Mouse (Mus musculus): ENCODE measurements at regions not wholly inside any gene's neighbourhood (a gene's known extent, or its start where the extent isn't known, plus 50 kb on each side); places are given as distances from the start of the nearest gene placed in this dataset.
A peak's percentile ranks its signal among the peaks of the same experiment; 100 is the strongest.

DNA sequence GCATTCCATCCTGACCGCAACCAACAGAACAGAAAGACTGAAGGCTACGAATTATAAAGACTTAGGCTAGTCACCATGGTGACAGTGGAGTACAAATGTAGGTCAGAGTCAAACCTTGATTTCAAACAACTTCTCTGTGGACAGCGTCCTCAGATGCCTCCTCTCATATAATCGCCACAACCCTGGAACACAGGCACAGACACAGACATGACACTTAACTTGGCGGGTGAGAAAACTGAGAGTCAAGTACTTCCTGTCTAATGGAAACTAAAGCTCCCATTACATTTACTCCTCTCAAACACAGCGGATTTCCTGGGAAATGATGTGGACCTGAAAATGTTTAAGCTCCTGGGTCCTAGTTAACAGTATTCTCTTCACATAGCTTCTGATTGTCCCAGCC, 149.5 kb upstream of the Frmd6 start:
- DNase-seq, result no peak

DNA sequence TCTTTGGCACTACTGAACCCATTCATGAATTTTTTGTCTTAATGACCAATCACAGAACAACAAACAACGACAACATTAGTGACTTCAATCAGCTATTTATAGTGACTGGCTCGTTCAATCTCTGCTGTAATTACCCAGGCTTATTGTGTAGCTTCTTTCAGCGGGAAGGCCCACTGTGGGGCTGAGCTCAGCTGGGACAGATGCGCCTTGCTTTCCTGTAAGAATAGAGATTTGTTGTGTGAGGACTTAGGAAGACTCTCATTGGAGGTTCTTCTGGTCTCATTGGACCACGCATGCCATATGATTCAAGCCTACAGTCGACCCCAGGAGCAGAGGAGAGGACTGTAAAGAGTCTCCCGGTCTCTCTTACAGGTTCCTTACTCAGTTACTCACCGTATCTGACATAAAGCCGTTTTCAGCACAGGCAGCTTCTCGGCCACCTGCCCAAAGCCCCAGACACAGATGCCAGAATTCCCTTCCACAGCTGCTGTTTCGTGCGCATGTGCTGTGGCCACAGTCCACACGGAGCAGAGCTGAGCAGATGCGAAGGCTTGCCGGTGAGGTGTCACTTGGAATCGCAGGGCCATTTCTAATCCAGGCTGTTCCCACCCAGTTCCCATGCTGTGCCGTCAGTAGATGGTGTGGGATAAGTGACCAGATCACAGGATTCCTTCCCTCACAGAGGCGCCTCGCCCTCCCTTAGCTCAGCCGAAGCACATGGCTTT, 145.5 kb upstream of the Frmd6 start:
- no peak for DNase-seq

DNA sequence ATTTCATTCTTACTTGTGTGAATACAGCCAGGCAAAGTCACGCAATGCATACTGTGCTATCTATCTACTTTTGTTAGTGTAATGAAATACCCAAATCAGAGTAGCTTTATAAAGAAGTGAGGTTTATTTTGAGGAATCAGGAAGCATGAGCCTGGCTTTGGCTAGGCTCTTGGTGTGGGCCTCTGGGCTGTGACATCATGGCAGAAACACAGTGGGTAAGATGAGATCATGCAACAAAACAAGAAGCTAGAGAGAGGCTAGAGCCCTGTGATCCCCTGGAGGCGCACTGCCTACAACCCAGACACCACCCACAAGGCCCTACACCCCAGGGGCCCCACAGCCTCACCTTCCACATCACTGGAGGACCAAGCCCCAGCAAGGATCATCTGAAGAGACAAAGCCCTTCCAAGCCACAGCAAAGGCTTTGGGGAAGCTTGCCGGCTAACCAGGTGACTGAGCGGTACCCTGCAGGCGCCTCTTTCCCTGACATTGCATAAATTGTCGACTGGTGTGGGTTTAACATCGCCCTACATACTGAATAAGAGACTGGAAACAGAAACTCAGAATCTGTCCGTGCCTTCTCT, 143.8 kb upstream of the Frmd6 start:
- no peak for DNase-seq

DNA sequence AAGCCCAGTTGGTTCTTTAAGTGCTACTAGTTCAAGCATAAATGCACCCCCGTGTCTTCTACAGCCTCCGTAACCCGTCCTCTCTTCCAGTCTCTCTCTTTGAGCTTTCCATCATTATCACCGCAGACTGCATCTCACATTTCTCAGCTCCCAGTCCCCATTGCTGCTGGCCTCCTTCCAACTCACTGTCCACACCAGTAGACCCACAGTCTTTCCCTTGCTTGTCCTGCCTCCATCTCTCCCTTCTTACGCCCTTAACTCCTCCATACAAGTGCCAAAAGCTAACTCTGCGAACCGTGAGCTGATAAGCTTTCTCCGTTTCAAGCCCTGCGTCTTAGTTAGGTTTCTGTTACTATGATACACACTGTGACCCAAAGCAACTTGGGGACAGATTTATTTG, 141.0 kb upstream of the Frmd6 start:
- DNase-seq, result no peak

DNA sequence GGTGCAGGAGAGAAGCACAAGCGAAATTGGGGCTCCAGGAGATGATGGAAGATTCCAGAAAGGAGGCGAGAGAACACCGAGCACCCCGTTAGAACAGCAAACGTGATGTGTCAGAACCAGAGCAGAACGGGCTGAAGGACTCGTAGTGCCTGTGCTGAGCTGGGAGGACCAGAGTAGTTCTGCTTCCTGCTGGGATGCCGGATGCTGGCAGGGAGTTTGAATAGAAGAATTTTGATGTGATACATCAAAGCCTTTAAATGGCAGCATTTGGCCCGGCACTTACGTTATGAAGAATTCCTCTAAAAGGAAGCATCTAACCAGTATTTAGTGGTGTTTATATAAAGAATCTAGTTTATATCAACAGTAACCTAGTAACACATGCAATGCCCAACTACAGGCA, 139.9 kb upstream of the Frmd6 start:
- DNase-seq, result no peak

DNA sequence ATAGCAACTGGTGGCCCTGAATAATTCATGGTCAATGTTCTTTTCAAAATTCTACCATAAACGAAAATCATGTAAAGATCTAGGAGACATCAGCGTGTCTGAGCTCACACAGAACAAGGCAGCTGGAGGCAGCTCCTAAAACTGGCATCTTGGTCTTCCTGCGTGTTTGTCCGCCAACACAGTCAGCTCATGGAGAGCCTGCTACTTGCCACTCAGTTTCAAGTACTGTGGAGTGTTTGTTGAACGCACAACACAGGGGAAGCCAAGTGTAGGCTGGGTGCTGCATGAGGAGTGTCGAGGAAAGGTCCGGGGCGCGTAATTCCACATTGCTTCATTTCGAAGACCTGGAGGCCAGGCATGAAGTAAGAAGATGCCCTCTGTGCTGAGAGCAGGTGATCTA, 139.0 kb upstream of the Frmd6 start:
- no peak for DNase-seq

DNA sequence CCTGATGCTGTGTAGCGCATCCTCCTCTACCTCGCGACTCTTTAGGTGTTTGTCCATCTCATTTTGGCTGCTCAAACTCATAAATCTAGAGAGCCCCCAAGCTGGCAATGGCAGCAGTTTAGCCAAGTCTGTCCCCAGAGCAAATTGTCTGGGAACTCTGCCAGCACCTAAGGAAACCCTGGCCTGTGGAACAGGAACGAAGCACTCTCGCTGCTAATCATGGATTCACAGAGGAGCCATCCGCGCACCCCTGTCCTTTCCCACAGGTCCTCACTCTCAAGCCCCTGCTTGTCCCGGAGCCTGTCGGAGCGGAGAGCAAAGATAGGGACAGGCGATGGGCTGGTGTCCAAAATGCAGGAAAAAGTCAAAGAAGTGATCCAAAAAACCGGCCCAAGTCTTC, 138.3 kb upstream of the Frmd6 start:
- peak in 1 of 2 experiments; percentile 19 for DNase-seq

DNA sequence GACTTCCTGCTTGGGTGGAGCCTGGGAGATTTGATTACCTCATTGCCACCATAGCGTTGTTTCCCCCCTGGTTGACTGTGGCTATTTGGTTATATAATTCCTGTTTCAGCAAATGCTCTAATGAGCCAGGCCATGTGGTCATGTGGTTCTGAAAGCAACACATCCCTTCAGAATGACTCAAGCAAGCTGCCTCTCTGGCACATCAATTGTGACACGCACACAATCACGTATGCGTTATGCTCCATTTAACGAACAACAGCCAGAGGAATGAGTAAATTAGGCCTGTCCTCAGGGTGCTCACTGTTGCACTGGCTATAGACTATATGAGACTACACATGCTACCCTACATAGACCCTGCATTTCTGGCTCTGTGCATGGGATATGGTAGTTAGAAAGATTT, 130.2 kb upstream of the Frmd6 start:
- no peak for DNase-seq

DNA sequence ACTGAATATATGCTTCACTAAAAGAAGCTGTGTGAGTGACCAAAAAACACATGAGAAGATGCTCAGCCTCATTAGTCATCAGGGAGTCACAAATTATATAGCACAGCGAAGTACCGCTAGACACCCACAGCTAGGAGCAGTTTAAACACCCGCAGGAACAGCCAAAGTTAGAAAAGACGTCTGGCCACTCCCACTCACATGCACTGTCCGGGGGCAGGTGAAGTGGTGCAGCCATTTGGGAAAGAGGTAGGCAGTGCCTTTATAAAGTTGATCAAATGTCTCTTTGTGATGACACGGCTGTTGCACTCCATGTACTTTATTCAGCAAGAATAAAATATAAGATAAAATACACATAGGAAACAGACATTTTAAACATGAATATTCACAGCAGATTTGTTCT, 129.1 kb upstream of the Frmd6 start:
- DNase-seq, result no peak

DNA sequence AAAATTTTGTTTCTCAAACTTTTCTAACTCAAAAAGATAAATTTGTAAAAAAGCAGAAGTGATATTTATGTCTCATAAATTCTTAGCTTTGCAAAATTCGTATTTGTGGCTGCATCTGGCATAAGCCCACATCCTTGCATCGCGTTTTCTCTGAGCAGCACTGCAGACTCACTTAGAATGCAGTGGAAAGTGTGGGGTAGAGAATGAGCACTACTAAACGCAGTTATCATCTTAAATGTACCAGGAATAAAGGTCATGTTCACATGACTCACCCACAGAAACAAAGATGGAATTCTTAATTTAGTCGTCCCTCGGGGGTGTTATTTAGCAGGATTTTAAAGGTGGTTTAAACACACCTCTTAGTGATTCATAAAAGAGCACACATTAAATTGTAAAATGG, 126.8 kb upstream of the Frmd6 start:
- no peak for DNase-seq

DNA sequence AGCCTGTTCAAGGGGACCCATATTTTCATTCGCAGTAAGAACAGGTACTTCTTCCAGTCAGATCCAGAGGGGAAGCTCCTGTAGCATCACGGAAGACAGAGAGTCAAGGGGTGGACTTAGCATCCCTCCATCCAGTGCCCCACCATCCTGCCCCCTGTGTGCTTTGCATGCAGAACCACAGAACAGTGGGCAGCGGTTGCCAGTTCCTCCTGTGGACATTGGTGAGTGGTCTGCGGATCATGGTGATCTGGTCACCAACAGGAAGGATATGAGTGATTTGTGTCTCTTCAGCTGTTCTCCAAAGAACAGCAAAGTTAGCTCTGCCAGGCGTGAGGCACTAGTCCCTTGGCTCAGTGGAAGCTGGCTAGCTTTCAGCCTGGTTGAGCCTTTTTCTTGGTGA, 122.8 kb upstream of the Frmd6 start:
- DNase-seq, result no peak

DNA sequence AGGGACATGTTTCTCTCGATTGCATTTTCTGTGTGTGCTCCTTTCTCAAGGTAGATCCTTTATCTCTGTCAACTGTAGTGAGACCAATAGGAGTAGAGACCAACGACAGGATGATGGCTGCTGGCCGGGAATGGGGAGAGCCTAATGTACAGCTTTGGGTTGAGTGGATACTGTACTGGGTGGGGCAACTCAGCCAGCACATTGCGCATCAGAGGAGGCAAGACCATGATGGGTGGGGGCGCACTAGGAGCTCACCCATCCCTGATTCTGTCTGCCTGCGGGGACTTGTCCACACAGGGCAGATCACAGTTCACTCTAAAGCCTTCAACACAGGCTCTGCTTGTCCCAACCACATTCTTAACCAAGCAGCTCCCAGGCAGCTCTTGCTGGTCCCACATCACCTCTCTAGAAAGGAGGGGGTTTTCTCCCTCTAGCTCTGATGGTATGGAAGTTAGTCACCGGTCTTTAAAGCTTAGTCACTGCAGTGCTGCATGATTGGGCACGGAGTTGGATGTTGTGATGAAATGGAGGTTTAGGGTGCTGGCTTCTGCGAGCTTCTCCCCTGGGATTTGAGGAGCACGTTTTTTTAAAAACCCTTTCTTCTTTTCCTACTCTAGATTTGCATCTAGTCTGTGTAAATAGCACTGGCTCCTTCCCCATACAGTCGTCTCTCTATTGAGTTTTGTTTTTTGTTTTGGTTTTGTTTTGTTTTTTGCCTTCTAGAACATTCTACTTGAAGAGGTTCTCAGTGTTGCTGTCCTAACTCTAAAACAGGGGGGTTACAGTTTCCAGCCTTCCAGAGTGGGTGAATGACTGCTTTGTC, 118.3 kb upstream of the Frmd6 start:
- no peak for DNase-seq

DNA sequence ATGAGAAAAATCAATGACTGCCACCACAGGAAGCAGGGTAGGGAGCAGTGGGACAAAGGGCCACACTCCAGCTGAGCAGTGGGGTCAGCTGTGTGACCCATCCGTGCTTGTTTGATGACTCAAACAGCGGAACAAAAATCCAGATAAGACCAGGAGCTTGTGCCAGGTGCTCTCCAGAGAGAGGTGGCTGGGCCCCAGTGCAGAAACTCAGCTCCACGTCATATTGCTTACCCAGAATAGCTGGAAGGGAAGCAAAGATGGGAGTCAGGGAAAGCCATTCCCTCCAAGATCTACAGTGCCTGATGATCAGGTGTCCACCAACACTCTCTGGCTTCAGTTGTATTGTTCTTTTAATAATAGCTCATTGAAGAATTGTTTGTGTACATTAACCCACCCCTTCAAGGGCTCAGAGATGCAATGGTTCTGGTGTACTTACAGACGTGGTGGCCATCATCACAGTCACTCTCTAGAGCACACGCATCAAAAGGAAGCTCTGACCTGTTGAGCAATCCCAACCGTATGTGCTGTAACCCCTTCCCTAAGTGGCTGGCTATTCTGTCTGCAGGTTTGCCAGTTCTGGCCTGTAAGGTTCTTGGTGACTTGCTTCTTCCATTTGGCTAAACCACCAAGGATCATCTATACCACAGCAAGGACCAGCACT, 117.6 kb upstream of the Frmd6 start:
- DNase-seq, result peak; percentile 10 to 48

DNA sequence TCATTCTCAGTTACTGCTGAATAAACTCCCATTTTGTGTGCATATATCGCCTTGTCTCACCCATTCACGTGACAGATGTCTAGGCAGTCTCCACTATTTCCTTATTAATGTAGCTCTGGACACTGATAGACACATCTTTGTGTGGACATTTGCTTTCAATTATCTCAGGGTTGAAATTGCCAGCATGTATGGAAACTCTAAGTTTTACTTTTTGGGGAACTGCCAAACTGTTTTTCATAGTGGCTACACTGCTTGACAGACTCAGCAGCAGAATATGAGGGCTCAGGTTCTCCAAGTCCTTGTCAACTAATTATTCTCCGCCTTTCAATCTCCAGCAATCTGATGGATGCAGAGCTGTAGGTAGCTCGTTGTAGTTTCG, 117.0 kb upstream of the Frmd6 start:
- no peak for DNase-seq

DNA sequence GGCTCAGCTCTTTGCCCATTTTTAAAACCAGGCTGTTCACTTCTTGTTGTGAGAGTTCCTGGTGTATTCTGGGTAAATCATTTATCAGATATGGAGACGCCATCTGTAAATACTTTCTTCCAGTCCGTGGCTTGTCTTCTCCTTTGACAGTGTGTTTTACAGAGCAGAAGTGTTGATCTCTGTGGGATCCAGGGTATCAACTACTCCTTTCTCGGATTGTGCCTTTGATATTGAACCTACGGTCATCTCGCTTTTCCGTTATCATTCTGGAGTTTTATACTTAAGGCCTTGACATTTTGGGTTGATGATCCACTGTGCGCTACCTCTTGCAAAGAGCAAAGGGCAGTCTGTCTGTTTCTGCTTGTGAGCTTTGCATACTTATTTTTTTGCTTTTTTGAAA, 115.0 kb upstream of the Frmd6 start:
- no peak for DNase-seq

DNA sequence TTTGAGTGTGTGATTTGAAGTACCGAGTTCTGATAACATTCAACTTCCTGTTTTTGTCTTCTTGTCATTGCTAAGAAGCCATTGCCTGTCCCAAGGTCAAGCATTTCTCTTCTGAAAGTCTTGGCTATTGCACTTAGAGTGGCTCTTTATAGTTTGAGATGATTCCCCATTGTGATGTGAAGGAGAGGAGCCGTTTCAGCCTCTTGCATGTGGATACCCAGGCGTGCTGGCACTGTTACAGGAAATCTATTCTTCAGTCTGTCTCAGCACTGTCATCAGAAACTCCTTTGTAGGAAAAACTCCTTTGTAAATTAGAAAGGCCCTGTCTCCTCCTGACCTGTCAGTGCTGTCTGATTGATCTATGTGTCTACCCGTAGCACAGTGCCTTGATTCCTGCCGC, 114.3 kb upstream of the Frmd6 start:
- DNase-seq, result no peak

DNA sequence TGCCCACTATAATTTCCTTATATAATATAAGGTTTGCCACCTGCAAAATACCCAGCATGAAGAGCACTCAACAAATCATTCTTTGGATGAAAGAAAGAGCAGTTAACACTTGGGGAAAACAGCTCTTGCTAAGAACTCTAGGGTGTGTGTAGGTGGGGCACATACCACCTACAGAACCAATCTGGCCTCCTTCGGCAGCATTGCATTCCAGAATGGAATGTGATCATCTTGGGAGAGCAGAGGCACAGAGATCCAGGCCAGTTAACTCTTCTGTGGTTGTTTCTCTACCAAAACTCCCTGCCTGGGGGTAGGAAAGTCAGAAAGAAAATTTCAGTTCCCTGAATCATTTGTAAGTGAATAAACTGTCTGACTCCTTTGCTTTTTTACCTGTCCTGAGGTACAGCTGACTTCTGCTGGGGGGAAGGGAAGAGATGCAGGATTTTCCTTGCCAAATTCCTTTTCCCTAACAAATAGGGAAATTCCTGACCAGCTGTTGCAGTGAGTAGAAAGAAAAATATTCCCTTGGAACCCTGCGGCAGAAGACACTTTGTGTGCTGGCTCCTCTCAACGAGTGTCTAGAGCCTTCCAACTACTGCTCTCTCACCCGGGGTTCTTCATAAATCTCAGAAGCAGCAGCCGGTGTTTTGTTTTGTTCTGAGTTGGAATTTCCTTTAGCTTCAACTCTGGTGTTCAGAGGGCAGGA, 112.8 kb upstream of the Frmd6 start:
- DNase-seq, result no peak

DNA sequence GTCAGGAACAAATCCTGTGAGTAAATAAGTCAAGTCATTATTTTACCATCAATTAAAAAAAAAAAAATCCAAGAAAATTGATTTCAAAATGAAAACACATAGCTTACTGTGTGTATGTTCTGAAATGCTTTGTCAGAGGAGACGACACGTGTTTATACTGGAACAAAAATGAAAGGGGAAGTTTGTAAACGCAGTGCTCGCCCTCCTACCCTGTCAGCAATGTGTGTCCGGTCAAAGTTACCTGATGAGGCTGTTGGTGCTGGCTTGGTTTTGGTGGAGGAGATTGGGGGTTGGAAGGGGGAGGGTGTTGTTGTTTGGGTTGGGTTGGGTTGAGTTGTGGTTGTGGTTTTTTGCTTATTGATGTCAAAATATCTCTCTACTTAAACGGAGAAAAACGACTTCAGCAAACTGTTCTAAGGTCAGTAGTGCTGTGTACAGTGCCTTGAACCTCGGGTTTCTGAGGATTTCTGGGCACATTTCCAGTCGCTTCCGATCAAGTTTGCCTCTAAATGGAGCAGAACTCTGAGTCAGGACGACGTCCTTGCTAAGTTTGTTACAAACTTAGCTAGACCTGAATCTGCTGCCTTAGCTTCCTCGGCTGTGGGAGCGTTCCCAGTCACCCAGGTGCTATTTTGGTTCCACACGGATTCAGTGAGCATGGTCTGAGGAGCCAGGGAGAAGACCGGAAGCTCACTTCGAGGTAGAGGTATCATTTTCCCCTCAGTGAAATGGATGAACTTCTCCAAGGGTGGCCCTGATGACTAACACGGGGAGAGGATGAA, 111.6 kb upstream of the Frmd6 start:
- peak in 1 of 2 experiments; percentile 26 for DNase-seq

DNA sequence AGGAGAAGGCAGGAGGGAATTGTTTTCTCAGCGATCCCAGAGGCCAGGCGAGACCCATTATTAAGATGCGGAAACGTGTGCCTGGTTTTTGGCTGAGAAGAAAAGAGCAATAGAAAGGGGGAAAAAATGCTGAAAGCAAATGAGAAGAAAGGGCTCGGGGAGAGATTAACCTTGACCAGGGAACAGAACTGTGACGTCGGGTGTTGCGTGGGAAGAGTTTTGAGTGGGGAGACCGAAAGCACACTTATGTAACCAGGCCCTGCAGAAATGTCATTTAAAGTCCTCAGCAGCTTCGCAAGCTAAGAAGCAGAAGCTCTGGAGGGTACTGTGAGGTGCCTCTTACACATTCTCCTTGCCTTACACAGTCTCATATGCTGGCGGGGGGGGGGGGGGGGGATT, 111.0 kb upstream of the Frmd6 start:
- DNase-seq, result no peak

DNA sequence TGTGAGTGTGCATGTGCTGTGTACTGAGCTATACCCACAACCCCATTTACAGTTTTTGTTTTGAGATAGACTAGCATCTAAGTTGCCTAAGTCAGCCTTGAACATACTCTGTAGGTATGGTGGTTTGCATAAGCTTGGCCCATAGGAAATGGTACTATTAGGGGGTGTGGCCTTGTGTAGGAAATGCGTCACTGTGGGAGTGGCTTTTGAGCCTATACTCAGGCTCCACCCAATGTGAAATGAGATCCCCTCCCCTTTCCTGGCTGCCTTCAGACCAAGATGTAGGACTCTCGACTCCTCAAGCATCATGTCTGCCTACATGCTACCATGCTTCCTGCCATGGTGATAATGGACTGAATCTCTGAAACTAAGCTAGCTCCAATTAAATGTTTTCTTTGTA, 109.5 kb upstream of the Frmd6 start:
- no peak for DNase-seq

DNA sequence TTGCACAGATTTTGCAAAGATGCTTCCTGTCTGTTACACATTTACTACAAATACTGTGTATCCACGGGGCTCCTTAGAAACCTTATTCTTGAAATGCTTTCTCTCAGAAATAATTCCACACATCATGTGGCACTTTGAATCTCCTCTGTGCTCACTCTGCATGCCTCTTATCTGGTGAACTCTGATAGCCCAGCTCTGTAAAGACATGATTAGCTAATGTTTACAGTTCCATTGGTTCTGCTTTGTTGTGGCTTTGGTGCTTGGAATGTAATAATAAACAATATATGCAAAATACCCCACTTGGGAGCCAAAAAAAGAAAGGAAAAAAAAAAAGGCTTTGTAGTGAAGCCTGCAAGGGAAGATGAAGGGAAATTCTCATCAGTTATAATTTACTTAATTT, 106.7 kb upstream of the Frmd6 start:
- no peak for DNase-seq

DNA sequence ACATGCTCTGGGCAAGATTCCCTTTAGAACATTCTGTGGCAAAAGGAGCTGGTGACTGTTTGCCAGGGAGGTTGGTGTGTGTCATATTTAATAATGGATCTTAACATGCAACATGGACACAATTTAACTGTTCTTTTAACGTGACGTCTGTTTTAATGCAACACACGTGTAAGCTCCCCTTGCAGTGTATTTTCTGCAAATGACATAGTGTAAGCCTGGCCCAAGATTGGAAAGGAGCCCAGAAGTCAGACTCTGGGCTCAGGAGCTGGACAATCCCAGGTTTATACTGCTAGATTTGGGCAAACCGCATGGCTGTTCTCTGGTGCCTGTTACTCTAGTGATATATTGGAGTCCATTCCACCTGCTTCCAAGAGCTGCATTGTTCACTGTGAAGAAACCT, 106.1 kb upstream of the Frmd6 start:
- no peak for DNase-seq

Measured in kidney, postnatal 25 days (tissue).